Mouse (Mus musculus) kidney, adult 10 weeks (tissue): ENCODE measurements around the gene Nadsyn1. TPM values are rescaled to one million over a fixed set of nuclear protein-coding genes. Genes with fewer than 3 reads are reported as not detected.

Experiments
- polyA plus RNA-seq: library from polyadenylated mRNA; stranded (reverse); fragments of 350-450 nt; fragmentation: Illumina TruSeq; extraction: RNeasy Lipid Tissue Mini Kit (QIAGEN cat#74804); gene quantifications from one replicate; pipeline ENCODE4 v1.2.3, GENCODE M21; 2014; ENCODE audit warnings: low read depth, low replicate concordance

Gene Nadsyn1
- 19.6 TPM for polyA plus RNA-seq

DNA sequence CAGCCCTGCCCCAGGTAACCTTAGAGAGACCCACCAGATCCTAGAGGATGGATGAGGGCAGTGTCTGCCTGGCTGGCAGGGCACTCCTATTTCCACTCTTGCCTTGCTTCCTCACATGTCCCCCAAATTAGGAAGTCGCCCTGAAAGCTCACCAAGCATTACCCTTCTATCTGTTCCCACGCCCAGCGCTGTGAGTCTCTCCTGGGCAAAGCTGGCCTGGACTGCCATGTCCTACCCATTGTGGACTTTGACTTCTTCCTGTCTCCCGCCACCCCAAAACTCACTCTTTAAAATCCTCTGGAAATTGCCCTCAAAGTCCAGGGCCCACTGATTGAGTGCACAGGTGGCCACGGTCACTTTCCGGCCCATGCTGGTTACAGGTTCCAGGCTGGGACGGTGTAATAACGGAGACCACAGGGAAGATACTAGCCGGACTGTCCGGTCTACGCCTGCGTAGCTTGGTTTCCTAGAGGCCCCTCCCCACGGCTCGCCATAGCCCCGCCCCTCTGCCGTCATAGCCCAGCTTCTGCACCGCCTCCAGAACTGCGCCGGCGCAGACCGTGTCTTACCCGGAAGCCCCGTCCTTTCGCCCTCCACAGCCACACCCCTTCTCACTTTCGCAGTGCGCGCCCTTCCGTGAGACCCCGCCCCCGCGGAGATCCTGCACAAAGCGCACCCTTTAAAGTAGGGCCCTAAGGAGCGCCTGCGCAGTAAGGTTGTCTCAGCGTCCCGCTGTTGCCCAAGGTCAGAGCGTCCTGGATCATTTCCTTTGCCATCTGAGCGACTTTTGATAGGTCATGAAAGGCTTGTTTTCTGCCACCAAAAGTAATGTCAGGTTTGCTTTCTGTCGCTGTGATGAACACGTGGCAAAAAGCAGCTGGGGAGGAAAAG lies at the start of gene Nadsyn1, which contains the start of gene Dhcr7:
TSS of gene Nadsyn1 (minus strand) at position 475 of the 891 bp plus-strand sequence.
TSS of gene Dhcr7 (plus strand) at position 771 of the 891 bp plus-strand sequence.

DNA sequence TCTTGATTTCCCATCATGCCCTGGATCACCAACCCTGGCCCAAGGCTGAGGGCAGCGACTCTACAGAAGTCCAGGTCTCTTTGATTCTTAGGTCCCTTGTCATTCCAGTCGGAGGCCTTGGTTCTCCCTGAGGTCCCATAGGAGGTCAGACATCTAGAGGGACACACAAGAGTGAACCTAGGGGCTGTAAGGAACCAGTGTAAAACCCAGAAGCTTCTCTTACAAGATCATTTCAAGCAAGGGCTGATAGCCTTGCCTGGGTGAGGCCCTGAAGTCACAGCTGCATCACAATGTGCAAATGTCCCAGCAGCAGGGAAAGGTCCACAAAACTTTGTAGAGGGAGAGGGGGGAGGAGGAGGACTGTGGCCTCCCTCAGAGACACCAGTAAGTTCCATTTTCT lies 43.9 kb upstream of the Nadsyn1 start, which contains the start of gene Gm498:
TSS of gene Gm498 (plus strand) at position 301 of the 400 bp plus-strand sequence.

DNA sequence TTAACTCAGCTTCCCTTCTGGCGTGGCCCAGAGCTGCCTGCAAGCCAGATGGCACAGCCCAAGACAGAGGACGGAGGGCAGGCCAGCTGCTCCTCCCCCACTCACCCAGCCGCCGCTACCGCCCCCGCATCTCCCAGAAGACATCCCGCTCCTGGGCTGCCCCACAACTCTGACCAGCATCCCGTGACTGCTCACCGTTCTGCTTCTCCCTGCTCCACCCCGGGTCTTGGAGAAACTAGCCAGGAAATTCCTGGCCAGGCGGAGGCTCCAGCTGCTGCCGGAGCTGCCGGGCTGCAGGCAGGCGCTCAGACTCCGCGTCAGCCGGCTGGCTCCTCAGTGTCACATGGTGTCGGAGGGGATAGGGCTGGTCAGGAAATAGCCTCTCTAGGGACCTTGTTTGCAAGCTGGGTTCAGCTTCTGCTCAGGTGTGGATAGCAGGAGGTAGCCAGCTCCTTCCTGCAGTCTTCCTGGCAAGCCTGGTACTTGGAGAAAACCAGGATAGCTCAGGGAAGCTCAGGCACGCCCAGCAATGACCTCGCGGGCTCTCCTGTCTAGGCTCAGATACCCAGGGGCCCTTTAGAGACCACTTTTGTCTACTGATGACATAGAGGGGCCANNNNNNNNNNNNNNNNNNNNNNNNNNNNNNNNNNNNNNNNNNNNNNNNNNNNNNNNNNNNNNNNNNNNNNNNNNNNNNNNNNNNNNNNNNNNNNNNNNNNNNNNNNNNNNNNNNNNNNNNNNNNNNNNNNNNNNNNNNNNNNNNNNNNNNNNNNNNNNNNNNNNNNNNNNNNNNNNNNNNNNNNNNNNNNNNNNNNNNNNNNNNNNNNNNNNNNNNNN lies 38.4 kb downstream of the Nadsyn1 start, which contains the start of gene Mrgpre:
TSS of gene Mrgpre (minus strand) at position 505 of the 834 bp plus-strand sequence.

DNA sequence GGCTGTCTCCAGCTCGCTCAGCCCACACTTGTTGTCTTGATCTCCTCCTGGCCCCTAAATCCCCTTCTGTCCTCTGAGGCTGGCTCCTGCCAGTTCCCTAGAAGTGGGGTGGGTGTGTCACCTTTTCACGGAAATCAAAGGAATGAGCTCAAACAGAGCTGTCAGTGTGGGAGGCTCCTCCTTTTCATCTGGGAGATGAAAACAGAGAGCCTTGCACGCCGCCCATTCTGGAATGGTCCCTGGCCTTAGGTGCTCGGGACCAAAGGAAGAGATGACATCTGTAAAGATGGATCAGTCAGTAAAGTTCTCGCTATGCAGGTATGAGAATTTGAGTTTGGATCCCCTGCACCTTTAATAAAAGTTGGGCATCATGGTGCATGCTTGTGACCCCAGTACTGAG lies 55.8 kb downstream of the Nadsyn1 start, which contains the start of gene Mrgprg:
TSS of gene Mrgprg (minus strand) at position 101 of the 400 bp plus-strand sequence.

DNA sequence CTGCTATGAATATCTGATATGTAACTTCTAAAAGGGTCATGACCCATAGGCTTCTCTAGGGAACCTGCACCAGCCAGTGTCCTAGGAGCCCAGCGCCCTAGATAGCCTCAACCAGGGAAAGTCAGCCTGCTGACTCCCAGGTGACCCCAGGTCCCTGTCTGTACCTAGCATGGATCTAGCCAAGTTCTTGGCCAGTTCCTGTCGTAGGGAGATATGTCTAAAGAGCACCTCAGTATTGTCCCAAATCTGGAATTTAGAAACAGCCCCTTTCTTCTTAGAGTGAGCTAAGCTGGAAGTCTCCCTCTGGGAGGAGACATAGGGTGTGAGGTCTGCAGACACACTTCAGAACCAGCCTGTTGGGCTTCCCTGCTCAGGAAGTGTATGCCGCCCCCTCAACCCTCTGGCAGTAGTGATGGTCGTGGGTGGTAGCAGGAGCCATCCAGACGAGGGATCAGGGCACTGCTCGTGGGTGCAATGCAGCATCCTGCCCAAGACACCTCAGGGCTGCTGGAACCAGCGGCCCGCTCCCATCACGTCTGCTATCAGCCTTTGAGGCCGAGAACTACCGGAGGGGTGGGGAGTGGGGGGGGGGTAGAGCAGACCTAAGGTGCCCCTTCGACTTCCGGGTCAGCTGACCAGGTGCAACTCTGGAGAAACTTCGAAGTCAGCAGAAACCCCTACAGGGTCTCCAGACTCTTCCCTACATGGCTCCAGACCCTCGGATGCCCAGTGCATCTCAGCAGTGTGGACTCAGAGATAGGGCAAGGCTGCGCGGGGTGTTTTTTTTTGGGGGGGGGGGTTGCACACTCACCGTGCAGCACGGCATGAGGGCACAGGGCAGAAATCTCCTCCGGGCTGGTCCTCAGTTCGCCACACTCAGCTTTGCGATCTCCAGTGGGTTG lies 66.3 kb downstream of the Nadsyn1 start, which contains the start of gene Osbpl5:
TSS of gene Osbpl5 (minus strand) at position 861 of the 902 bp plus-strand sequence.

Other genes with a start within 250 kb of the Nadsyn1 start
- 9.5 TPM for gene Cars, start 222.8 kb downstream of the Nadsyn1 start, polyA plus RNA-seq
- 2.2 TPM for gene Tnfrsf26, start 194.1 kb downstream of the Nadsyn1 start, polyA plus RNA-seq
- gene Tnfrsf22, start 173.2 kb downstream of the Nadsyn1 start, polyA plus RNA-seq, result 4.8 TPM
- 4.2 TPM for gene Tnfrsf23, start 137.0 kb downstream of the Nadsyn1 start, polyA plus RNA-seq
- gene Osbpl5, start 65.9 kb downstream of the Nadsyn1 start, polyA plus RNA-seq, result 2.7 TPM
- gene Mrgprg, start 55.9 kb downstream of the Nadsyn1 start, polyA plus RNA-seq, result not detected
- gene Mrgpre, start 38.3 kb downstream of the Nadsyn1 start, polyA plus RNA-seq, result 0.44 TPM
- 5.9 TPM for gene Dhcr7, start 296 bp upstream of the Nadsyn1 start, polyA plus RNA-seq
- gene Gm498, start 44.0 kb upstream of the Nadsyn1 start, polyA plus RNA-seq, result not detected
- gene Shank2, start 179.1 kb upstream of the Nadsyn1 start, polyA plus RNA-seq, result 8.6 TPM